Mouse (Mus musculus) forebrain, embryonic 14.5 days (tissue): ENCODE data around the gene Gm49601. TPM values are rescaled to one million over a fixed set of nuclear protein-coding genes. Genes with fewer than 3 reads are reported as not detected.

Experiments
- ATAC-seq: fragments of 200-750 bp; cut with Nextera tagmentation; 2 replicates; pipeline ENCODE4 v1.8.0; 2017; ENCODE audit warnings: mild to moderate bottlenecking, moderate library complexity
- DNase-seq: peaks from one replicate; pipeline ENCODE4 v3.0.0-alpha.2; 2015; ENCODE audit warnings: low spot score
- H3K27ac ChIP-seq: fragments of 300-500 bp; sonication (generic); 2 replicates; pipeline ENCODE4 v1.5.1; 2014; ENCODE audit warnings: low read depth, mild to moderate bottlenecking, control low read depth, low read length, moderate library complexity
- H3K27me3 ChIP-seq: fragments of 300-500 bp; sonication (generic); replicated peaks from 2 replicates; pipeline ENCODE4 v1.6.1; 2014; ENCODE audit warnings: low read length, control low read depth, mixed read lengths; ENCODE audit not compliant: control insufficient read depth, insufficient read depth
- H3K36me3 ChIP-seq: fragments of 300-500 bp; sonication (generic); 2 replicates; pipeline ENCODE4 v1.6.1; 2014; ENCODE audit warnings: low read length, control low read depth; ENCODE audit not compliant: control insufficient read depth, insufficient read depth
- H3K4me1 ChIP-seq: fragments of 300-500 bp; sonication (generic); 2 replicates; pipeline ENCODE4 v1.6.1; 2014; ENCODE audit warnings: antibody characterized with exemption, low read length, control low read depth; ENCODE audit not compliant: control insufficient read depth, insufficient read depth
- H3K4me2 ChIP-seq: fragments of 300-500 bp; sonication (generic); 2 replicates; pipeline ENCODE4 v1.6.1; 2014; ENCODE audit warnings: mild to moderate bottlenecking, control low read depth, low read length
- H3K4me3 ChIP-seq: fragments of 300-500 bp; sonication (generic); 2 replicates; pipeline ENCODE4 v1.5.1; 2014; ENCODE audit warnings: low read depth, low read length, control low read depth
- H3K9ac ChIP-seq: fragments of 300-500 bp; sonication (generic); 2 replicates; pipeline ENCODE4 v1.6.1; 2014; ENCODE audit warnings: mild to moderate bottlenecking, low read length, control low read depth, moderate library complexity
- H3K9me3 ChIP-seq: fragments of 300-500 bp; sonication (generic); replicated peaks from 2 replicates; pipeline ENCODE4 v1.6.1; 2016; ENCODE audit warnings: low read length, control low read depth, mixed read lengths; ENCODE audit not compliant: control insufficient read depth
- WGBS: fragments of 180-500 bp; shearing (Covaris S2); extraction: QIAGEN DNeasy Blood & Tissue Kit; methylation state at CpG from one replicate; pipeline ENCODE4 v1.1.7; 2014; 5-methylcytosine and 5-hydroxymethylcytosine counted together
- polyA plus RNA-seq: library from polyadenylated mRNA; unstranded; fragments of >200 nt; fragmentation: Nextera tagmentation; extraction: Ambion mirVana; gene quantifications from 2 replicates; pipeline ENCODE4 v1.2.1, GENCODE M21; 2014

Gm49601 gene
- polyA plus RNA-seq, 1 experiment from 2014 or later = 5.7 TPM

DNA sequence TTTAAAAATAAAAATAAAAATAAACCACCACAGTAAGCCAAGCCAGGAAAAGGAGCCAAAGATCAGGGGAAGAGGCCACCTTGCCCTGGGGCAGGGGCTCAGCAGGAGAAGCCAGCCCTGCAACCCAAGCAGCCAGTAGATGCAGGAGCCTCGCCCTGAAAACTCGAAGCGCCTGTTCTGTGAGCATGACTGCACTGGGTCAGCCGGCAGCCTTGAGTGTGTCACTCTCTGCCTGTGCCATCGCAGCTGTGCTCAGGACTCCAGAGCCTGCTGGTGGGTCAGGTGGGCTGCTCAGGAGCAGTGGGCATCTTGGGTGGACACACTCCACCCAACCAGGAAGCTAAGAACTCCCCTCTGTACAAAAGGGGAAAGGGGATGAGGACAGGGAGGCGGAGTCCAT is 19.1 kb upstream of the Gm49601 start:
- H3K9me3 ChIP-seq = no peaks in the 10 kb centered on the region
- H3K4me1 ChIP-seq = no peaks in the 10 kb centered on the region
- no peaks in the 10 kb centered on the region for H3K36me3 ChIP-seq
- no peak overlapping the region for H3K4me2 ChIP-seq
- WGBS = 81% methylated on average over 6 of the region's 6 CpGs
- H3K9ac ChIP-seq = no peak overlapping the region
- ATAC-seq = no peak
- no peak overlapping the region for H3K27ac ChIP-seq
- H3K4me3 ChIP-seq = no peak overlapping the region
- no peak for DNase-seq
- H3K27me3 ChIP-seq = no peaks in the 10 kb centered on the region

GRCm38 (mm10) chr16:18644485-18644884 is 18.3 kb upstream of the Gm49601 start:
- Histone ChIP-seq H3K4me2 (no peak overlapping the region), H3K9ac (no peak overlapping the region), H3K27ac (no peak overlapping the region), H3K36me3 (no peaks in the 10 kb centered on the region), H3K4me1 (no peaks in the 10 kb centered on the region), H3K9me3 (no peaks in the 10 kb centered on the region), H3K27me3 (no peaks in the 10 kb centered on the region), H3K4me3 (no peak overlapping the region)
- ATAC-seq = no peak
- DNase-seq = no peak
- 80% methylated on average over 4 of the region's 4 CpGs for WGBS

GRCm38 (mm10) chr16:18643406-18643998 is 17.3 kb upstream of the Gm49601 start:
- H3K4me3 ChIP-seq = no peak overlapping the region
- H3K9ac ChIP-seq = no peak overlapping the region
- no peaks in the 10 kb centered on the region for H3K36me3 ChIP-seq
- no peaks in the 10 kb centered on the region for H3K9me3 ChIP-seq
- DNase-seq = no peak
- ATAC-seq = no peak
- no peaks in the 10 kb centered on the region for H3K4me1 ChIP-seq
- 84% methylated on average over 11 of the region's 11 CpGs for WGBS
- no peak overlapping the region for H3K27ac ChIP-seq
- H3K27me3 ChIP-seq = no peaks in the 10 kb centered on the region
- no peak overlapping the region for H3K4me2 ChIP-seq

DNA sequence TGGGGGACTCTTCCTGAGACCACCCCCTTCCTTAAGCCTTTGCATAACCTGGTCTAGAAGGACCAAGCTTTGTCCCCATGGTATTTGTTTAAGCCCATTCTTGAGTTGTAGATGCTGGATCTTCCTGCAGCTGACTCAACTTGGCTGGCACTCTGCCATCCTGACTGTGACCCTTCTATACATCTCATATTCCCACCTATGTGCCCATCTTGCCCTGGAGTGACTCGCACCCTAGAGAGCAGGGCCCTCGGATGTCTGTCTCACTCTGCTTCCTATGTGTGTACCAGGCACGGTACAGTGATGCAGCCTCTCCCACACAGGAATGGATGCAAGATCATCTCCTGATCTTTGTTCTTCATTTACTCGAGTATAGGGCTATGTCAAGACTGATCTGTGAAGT is 16.7 kb upstream of the Gm49601 start:
- Histone ChIP-seq H3K4me1 (no peaks in the 10 kb centered on the region), H3K9ac (no peak overlapping the region), H3K4me3 (no peak overlapping the region), H3K4me2 (no peak overlapping the region), H3K36me3 (no peaks in the 10 kb centered on the region), H3K9me3 (no peaks in the 10 kb centered on the region), H3K27ac (no peak overlapping the region), H3K27me3 (no peaks in the 10 kb centered on the region)
- WGBS = 80% methylated on average over 4 of the region's 4 CpGs
- no peak for DNase-seq
- ATAC-seq = no peak

DNA sequence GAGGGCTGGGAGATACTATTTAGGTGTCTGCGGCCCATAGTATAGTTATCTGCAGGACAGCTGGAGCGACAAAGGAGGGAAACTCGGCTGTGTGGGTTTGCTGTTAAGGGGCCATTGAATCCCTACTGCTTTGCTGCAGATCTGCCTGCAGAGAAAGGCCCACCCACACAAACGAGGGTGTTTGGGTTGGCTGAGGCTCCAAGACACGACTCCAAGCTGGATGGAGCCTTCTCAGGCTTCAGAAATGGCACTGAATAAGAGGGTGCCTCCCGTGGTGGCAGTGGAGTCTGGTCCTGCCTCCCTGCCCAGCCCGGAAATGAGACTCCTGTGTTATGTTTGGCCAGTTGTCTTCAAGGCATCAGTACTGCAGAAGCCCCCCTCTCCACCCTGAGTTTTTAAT is 16.1 kb upstream of the Gm49601 start:
- ATAC-seq = no peak
- H3K27ac ChIP-seq = no peak overlapping the region
- DNase-seq = no peak
- no peak overlapping the region for H3K4me3 ChIP-seq
- H3K36me3 ChIP-seq = no peaks in the 10 kb centered on the region
- WGBS = 56% methylated on average over 7 of the region's 7 CpGs
- no peaks in the 10 kb centered on the region for H3K27me3 ChIP-seq
- no peaks in the 10 kb centered on the region for H3K4me1 ChIP-seq
- no peaks in the 10 kb centered on the region for H3K9me3 ChIP-seq
- H3K4me2 ChIP-seq = no peak overlapping the region
- no peak overlapping the region for H3K9ac ChIP-seq

DNA sequence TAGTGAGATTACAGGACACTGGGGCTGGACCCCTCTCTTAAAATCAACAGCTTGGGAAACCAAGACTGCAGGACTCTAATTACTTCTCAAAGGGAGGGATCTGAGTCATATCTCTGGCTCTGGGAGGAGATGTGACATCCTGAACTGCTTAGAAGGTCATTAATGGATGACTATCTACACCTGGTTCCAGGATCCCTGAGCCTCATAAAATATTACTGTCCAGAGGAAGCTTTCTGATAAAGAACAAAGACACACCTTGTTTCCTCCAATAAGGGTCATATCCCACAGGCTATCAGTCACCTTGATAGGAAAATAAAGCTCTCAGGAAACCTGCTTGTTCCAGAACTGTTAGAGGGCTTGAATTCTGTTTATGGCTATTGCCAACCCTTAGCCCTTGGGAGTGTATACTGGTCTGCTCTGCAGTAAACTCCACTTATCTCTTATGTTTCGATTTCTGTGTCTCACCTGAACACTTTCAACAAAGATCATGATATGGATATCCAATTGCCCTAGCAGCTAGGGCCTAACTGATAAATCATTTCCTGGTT is 13.2 kb upstream of the Gm49601 start:
- 77% methylated on average over 1 of the region's 1 CpGs for WGBS
- no peak overlapping the region for H3K27ac ChIP-seq
- no peak overlapping the region for H3K4me2 ChIP-seq
- H3K9me3 ChIP-seq = no peaks in the 10 kb centered on the region
- no peaks in the 10 kb centered on the region for H3K4me1 ChIP-seq
- no peaks in the 10 kb centered on the region for H3K27me3 ChIP-seq
- no peaks in the 10 kb centered on the region for H3K36me3 ChIP-seq
- no peak for DNase-seq
- ATAC-seq = no peak
- no peak overlapping the region for H3K4me3 ChIP-seq
- H3K9ac ChIP-seq = no peak overlapping the region

DNA sequence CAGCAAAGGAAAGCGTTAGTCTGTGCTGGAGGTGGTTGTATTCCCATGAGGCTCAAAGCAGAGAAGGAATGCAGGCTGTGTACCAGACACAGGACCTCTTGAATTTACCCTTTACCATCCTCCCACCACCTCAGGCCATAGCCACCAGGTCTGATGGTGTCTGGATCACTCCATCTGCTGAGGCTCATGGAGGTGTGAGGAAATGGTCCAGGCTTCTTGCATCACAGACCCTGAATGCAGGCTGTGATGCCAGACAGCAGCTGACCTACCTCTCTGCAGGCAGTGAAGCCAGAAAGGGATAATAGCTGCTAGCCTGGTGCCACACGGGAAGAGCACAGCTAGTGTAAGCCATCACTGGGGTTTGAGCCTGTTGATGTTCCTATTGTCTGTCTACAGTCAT is 12.2 kb upstream of the Gm49601 start:
- no peaks in the 10 kb centered on the region for H3K9me3 ChIP-seq
- H3K4me2 ChIP-seq = no peak overlapping the region
- DNase-seq = no peak
- H3K4me1 ChIP-seq = no peaks in the 10 kb centered on the region
- ATAC-seq = no peak
- no peaks in the 10 kb centered on the region for H3K27me3 ChIP-seq
- no peaks in the 10 kb centered on the region for H3K36me3 ChIP-seq
- 36% methylated on average over 2 of the region's 2 CpGs for WGBS
- H3K27ac ChIP-seq = no peak overlapping the region
- no peak overlapping the region for H3K4me3 ChIP-seq
- H3K9ac ChIP-seq = no peak overlapping the region

- no peaks in the 10 kb centered on the region for H3K27me3 ChIP-seq
Observed at GRCm38 (mm10) chr16:18636804-18637203, 10.6 kb upstream of the Gm49601 start.

DNA sequence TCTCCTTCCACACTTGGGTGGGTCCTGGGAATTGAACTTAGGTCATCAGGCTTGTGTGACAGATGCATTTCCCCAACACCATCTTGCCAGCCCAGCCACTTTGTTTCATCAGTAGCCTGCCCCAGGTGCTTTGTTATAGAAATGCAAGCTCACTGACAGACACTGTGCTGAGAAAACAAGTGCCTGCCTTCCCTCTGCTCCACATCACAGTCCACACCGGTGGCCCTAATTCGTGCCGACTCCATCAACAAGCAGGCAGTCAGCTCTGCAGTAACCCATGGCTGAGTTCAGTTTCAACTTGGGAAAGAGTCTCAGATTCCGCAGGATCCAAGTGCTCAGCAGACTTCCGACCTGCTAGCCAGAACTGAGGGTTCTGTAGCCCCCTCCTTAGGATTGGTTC is 10.2 kb upstream of the Gm49601 start:
- Histone ChIP-seq H3K4me1 (no peaks in the 10 kb centered on the region), H3K36me3 (no peaks in the 10 kb centered on the region), H3K27ac (no peak overlapping the region), H3K9me3 (no peaks in the 10 kb centered on the region), H3K27me3 (no peaks in the 10 kb centered on the region), H3K4me2 (no peak overlapping the region), H3K4me3 (no peak overlapping the region), H3K9ac (no peak overlapping the region)
- WGBS = 84% methylated on average over 5 of the region's 5 CpGs
- ATAC-seq (no peak), DNase-seq (no peak)

More at GRCm38 (mm10) chr16:18636804-18637203, 10.6 kb upstream of the Gm49601 start:
- no peaks in the 10 kb centered on the region for H3K36me3 ChIP-seq
- no peak for ATAC-seq
- H3K9me3 ChIP-seq = no peaks in the 10 kb centered on the region
- DNase-seq = no peak
- WGBS = 68% methylated on average over 3 of the region's 3 CpGs
- no peak overlapping the region for H3K4me3 ChIP-seq
- no peak overlapping the region for H3K4me2 ChIP-seq
- no peak overlapping the region for H3K27ac ChIP-seq
- H3K4me1 ChIP-seq = no peaks in the 10 kb centered on the region
- H3K9ac ChIP-seq = no peak overlapping the region
